Mouse (Mus musculus): ENCODE measurements around the gene 2410137M14Rik.

The 2410137M14Rik gene

DNA sequence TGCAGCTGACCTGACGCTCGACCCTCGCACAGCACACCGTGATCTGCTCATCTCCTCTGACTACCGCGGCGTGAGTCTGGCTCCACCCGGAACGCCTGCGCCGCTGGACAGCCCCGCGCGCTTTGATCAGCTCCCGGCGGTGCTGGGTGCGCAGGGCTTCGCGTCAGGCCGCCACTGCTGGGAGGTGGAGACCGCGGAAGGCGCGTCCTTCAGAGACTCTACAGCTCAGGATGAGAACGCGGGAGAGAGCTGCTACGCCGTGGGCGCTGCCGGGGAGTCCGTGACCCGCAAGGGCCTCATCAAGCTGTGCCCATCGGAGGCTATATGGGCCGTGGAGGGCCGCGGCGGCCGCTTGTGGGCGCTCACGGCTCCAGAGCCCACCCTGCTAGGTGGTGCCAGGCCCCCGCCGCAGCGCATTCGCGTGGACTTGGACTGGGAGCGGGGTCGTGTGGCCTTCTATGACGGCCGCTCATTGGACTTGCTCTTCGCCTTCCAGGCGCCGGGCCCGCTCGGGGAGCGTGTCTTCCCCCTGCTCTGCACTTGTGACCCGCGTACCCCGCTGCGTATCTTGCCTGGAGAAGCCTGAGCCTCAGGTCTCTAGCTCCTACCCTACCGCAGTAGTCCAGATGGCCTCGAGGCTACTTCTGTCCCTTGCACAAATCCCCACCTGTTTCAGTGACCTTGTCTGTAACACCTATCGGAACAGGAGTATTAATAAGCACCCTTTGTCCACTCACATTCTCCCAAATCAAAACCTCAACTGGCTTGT, 33.8 kb downstream of the 2410137M14Rik start:
- peak; percentile 36 to 37 for DNase-seq

DNA sequence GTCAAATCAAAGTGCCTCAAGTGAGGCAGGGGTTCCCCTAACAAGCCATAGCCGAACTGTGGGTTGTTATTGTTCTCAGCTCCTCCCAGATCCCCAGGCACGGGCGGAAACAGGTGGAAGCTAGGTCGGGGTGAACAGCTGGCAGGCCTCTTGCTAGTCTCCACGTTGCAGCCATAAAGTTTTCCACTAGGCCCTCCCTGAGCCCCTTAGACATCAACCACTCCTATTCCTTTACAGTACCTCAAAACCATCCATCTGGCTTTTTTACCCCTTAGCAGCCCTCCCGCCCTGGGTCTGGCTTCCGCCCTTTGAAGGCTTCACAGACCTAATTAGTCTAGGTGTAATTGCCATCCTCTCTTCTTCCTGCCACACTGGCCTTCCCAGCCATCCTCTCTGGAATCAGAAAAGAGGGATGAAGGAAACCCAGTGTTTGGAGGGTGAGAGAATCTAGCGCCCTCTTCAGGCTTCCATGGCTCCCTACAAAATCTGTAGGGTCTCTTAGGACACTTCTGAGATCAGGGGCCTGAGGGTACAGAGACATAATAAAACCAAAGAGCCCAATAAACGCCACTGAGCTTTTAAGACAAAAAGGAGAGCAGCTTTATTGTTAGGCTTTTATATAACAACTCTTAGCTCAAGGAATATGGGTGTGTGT, 36.8 kb downstream of the 2410137M14Rik start:
- no peak for DNase-seq

GRCm38 (mm10) chr17:36943691-36944090, 37.3 kb downstream of the 2410137M14Rik start:
- no peak for DNase-seq

DNA sequence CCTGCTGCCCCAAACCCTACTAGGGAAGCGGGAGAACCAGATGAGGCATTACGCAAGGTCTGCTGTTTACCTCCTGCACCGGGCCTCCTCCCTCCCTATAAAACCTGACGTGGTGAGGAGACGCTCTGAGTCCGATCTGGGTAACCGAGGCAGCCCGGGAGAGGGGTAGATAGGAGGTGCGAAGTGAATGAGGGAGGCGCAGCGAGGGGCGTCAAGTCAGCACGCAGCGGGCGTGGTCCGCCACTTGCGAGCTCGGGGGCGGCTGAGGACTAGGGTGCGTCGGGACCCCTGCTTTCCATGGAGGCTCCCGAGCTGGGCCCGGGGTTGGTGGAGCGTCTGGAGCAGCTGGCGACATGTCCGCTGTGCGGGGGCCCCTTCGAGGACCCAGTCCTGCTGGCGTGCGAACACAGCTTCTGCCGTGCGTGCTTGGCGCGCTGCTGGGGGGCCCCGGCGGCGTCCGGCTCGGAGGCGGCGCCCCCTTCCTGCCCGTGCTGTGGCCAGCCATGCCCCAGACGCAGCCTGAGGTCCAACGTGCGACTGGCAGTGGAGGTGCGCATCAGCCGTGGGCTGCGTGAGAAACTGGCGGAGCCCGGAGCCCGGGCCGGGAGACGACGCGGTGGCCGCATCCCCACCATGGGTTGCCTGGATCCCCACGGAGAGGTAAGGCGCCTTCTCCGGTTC, 38.1 kb downstream of the 2410137M14Rik start, which contains the start of gene Rnf39:
Rnf39 (plus strand) TSS at position 128 of the 681 bp plus-strand sequence.
- DNase-seq, result peak in 1 of 2 experiments; percentile 17

GRCm38 (mm10) chr17:36942391-36942790, 38.6 kb downstream of the 2410137M14Rik start:
- DNase-seq, result peak; percentile 23 to 34

GRCm38 (mm10) chr17:36938056-36938455, 43.0 kb downstream of the 2410137M14Rik start:
- no peak for DNase-seq

GRCm38 (mm10) chr17:36931806-36932205, 49.2 kb downstream of the 2410137M14Rik start:
- DNase-seq, result no peak

GRCm38 (mm10) chr17:36931130-36931529, 49.9 kb downstream of the 2410137M14Rik start:
- DNase-seq, result no peak

- DNase-seq, result no peak
Observed at GRCm38 (mm10) chr17:36930233-36930632, 50.8 kb downstream of the 2410137M14Rik start.

DNA sequence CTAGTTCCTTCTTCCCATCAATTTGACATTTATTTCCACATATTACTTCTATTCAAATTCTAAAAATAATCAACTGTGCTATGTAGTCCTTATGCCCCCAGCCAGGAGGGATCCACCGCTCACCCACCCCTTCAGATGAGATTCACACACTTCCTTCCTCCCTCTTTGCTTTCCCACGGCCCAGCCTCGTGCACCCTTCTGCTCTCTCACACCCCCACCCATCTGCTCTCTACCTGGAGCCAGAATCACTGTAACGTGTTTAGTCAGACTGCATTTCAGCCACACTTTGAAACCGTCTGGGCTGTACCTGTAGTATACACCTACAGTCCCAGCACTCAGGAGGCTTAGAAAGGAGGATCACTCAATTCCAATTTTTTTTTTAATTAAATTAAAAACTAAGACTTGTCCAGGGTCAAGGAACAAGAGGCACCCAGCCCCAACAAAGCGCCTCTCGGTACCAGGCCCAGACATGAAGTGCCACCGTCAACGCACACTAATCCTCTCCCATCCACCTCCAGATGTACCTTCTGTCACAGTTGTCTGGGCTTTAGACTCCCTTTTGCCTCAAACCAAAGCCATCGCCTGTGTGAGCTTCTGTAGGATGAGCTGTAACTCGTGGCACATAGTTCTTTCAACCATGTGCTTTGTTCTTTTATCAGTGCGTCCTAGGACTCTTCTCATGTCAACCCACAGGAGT, 51.7 kb downstream of the 2410137M14Rik start:
- no peak for DNase-seq

Data from B cell, adult 2 months (primary cell).